Mouse (Mus musculus): ENCODE results near the gene Atf7. TPM values are rescaled to one million over a fixed set of nuclear protein-coding genes. Genes with fewer than 3 reads are reported as not detected.
A peak's percentile ranks its signal among the peaks of the same experiment; 100 is the strongest.
"Not testable (repeated sequence)": the region's sequence is repeated elsewhere in the genome, so short reads cannot be mapped to it uniquely, and the experiment has no call there.

The Atf7 gene
- polyA plus RNA-seq, 1 experiment from 2014 or later, result 40.6 TPM

GRCm38 (mm10) chr15:102608586-102608985 lies 16.7 kb downstream of the Atf7 start:
- not testable (repeated sequence) for H3K4me3 ChIP-seq (replicated peaks; ENCODE audit: low read length); ATAC-seq (ENCODE audit: insufficient read depth, low FRiP score); H3K27me3 ChIP-seq (ENCODE audit: control insufficient read depth, insufficient read depth, low read length); H3K4me1 ChIP-seq (ENCODE audit: control insufficient read depth, insufficient read depth, low read length); H3K36me3 ChIP-seq (ENCODE audit: control insufficient read depth, insufficient read depth, low read length); H3K9me3 ChIP-seq (replicated peaks; ENCODE audit: control insufficient read depth, low read length); H3K4me2 ChIP-seq (ENCODE audit: low read depth, low read length); H3K27ac ChIP-seq (ENCODE audit: low read length); H3K9ac ChIP-seq (ENCODE audit: low read length)
- WGBS, result 79% methylated on average over 1 of the region's 1 CpGs

- H3K4me3 ChIP-seq (replicated peaks; ENCODE audit: low read length), result no peak overlapping the region
- WGBS, result 39% methylated on average over 8 of the region's 8 CpGs
- H3K4me1 ChIP-seq (ENCODE audit: control insufficient read depth, insufficient read depth, low read length), result peaks cover 7% of the 10 kb centered on the region
- no peak for ATAC-seq (ENCODE audit: insufficient read depth, low FRiP score)
- no peaks in the 10 kb centered on the region; the same call in none of the 2 replicates for H3K36me3 ChIP-seq (ENCODE audit: control insufficient read depth, insufficient read depth, low read length)
- no peaks in the 10 kb centered on the region for H3K9me3 ChIP-seq (replicated peaks; ENCODE audit: control insufficient read depth, low read length)
- H3K27ac ChIP-seq (ENCODE audit: low read length), result 0 out of 2 replicates have a peak overlapping the region, but pooled peaks have one; percentile 19
- H3K9ac ChIP-seq (ENCODE audit: low read length), result no peak overlapping the region
- H3K4me2 ChIP-seq (ENCODE audit: low read depth, low read length), result peak overlapping the region; percentile 20
- no peaks in the 10 kb centered on the region for H3K27me3 ChIP-seq (ENCODE audit: control insufficient read depth, insufficient read depth, low read length)
Observed at GRCm38 (mm10) chr15:102593996-102594656, 31.1 kb downstream of the Atf7 start.

- H3K9ac ChIP-seq (ENCODE audit: low read length), result no peak overlapping the region
- peaks cover 7% of the 10 kb centered on the region for H3K4me1 ChIP-seq (ENCODE audit: control insufficient read depth, insufficient read depth, low read length)
- no peak overlapping the region for H3K4me3 ChIP-seq (replicated peaks; ENCODE audit: low read length)
- no peak overlapping the region for H3K4me2 ChIP-seq (ENCODE audit: low read depth, low read length)
- no peak for ATAC-seq (ENCODE audit: insufficient read depth, low FRiP score)
- no peak overlapping the region for H3K27ac ChIP-seq (ENCODE audit: low read length)
- WGBS, result 34% methylated on average over 1 of the region's 1 CpGs
- no peaks in the 10 kb centered on the region for H3K9me3 ChIP-seq (replicated peaks; ENCODE audit: control insufficient read depth, low read length)
- no peaks in the 10 kb centered on the region; the same call in none of the 2 replicates for H3K36me3 ChIP-seq (ENCODE audit: control insufficient read depth, insufficient read depth, low read length)
- no peaks in the 10 kb centered on the region for H3K27me3 ChIP-seq (ENCODE audit: control insufficient read depth, insufficient read depth, low read length)
Observed at GRCm38 (mm10) chr15:102592674-102593073, 32.6 kb downstream of the Atf7 start.

- no peak overlapping the region for H3K27ac ChIP-seq (ENCODE audit: low read length)
- H3K4me3 ChIP-seq (replicated peaks; ENCODE audit: low read length), result no peak overlapping the region
- H3K9me3 ChIP-seq (replicated peaks; ENCODE audit: control insufficient read depth, low read length), result no peaks in the 10 kb centered on the region
- WGBS, result 79% methylated on average over 1 of the region's 1 CpGs
- H3K4me2 ChIP-seq (ENCODE audit: low read depth, low read length), result no peak overlapping the region
- ATAC-seq (ENCODE audit: insufficient read depth, low FRiP score), result no peak
- no peak overlapping the region for H3K9ac ChIP-seq (ENCODE audit: low read length)
- no peaks in the 10 kb centered on the region; the same call in none of the 2 replicates for H3K36me3 ChIP-seq (ENCODE audit: control insufficient read depth, insufficient read depth, low read length)
- H3K4me1 ChIP-seq (ENCODE audit: control insufficient read depth, insufficient read depth, low read length), result peaks cover 7% of the 10 kb centered on the region
- H3K27me3 ChIP-seq (ENCODE audit: control insufficient read depth, insufficient read depth, low read length), result no peaks in the 10 kb centered on the region
Observed at GRCm38 (mm10) chr15:102590567-102590966, 34.7 kb downstream of the Atf7 start.

GRCm38 (mm10) chr15:102589826-102590225 lies 35.4 kb downstream of the Atf7 start:
- Histone ChIP-seq H3K4me1 (ENCODE audit: control insufficient read depth, insufficient read depth, low read length) (peaks cover 4% of the 10 kb centered on the region), H3K9me3 (replicated peaks; ENCODE audit: control insufficient read depth, low read length) (no peaks in the 10 kb centered on the region), H3K9ac (ENCODE audit: low read length) (no peak overlapping the region), H3K27ac (ENCODE audit: low read length) (no peak overlapping the region), H3K36me3 (ENCODE audit: control insufficient read depth, insufficient read depth, low read length) (no peaks in the 10 kb centered on the region; the same call in none of the 2 replicates), H3K27me3 (ENCODE audit: control insufficient read depth, insufficient read depth, low read length) (no peaks in the 10 kb centered on the region), H3K4me3 (replicated peaks; ENCODE audit: low read length) (no peak overlapping the region), H3K4me2 (ENCODE audit: low read depth, low read length) (no peak overlapping the region)
- ATAC-seq (ENCODE audit: insufficient read depth, low FRiP score), result no peak
- WGBS, result 91% methylated on average over 8 of the region's 8 CpGs

GRCm38 (mm10) chr15:102585501-102585900 lies 39.8 kb downstream of the Atf7 start:
- Histone ChIP-seq H3K4me3 (replicated peaks; ENCODE audit: low read length) (no peak overlapping the region), H3K9me3 (replicated peaks; ENCODE audit: control insufficient read depth, low read length) (no peaks in the 10 kb centered on the region), H3K27ac (ENCODE audit: low read length) (no peak overlapping the region), H3K36me3 (ENCODE audit: control insufficient read depth, insufficient read depth, low read length) (no peaks in the 10 kb centered on the region; the same call in 1 of the 2 replicates), H3K4me2 (ENCODE audit: low read depth, low read length) (no peak overlapping the region), H3K4me1 (ENCODE audit: control insufficient read depth, insufficient read depth, low read length) (no peaks in the 10 kb centered on the region), H3K27me3 (ENCODE audit: control insufficient read depth, insufficient read depth, low read length) (no peaks in the 10 kb centered on the region), H3K9ac (ENCODE audit: low read length) (no peak overlapping the region)
- WGBS, result 64% methylated on average over 5 of the region's 5 CpGs
- ATAC-seq (ENCODE audit: insufficient read depth, low FRiP score), result no peak

- H3K27me3 ChIP-seq (ENCODE audit: control insufficient read depth, insufficient read depth, low read length), result no peaks in the 10 kb centered on the region
- ATAC-seq (ENCODE audit: insufficient read depth, low FRiP score), result no peak
- H3K4me3 ChIP-seq (replicated peaks; ENCODE audit: low read length), result no peak overlapping the region
- no peaks in the 10 kb centered on the region for H3K36me3 ChIP-seq (ENCODE audit: control insufficient read depth, insufficient read depth, low read length)
- H3K4me1 ChIP-seq (ENCODE audit: control insufficient read depth, insufficient read depth, low read length), result no peaks in the 10 kb centered on the region
- no peak overlapping the region for H3K27ac ChIP-seq (ENCODE audit: low read length)
- H3K9ac ChIP-seq (ENCODE audit: low read length), result no peak overlapping the region
- H3K9me3 ChIP-seq (replicated peaks; ENCODE audit: control insufficient read depth, low read length), result no peaks in the 10 kb centered on the region
- 75% methylated on average over 8 of the region's 8 CpGs for WGBS
- no peak overlapping the region for H3K4me2 ChIP-seq (ENCODE audit: low read depth, low read length)
Observed at GRCm38 (mm10) chr15:102583708-102584383, 41.4 kb downstream of the Atf7 start.

- no peak overlapping the region for H3K4me3 ChIP-seq (replicated peaks; ENCODE audit: low read length)
- WGBS, result 86% methylated on average over 1 of the region's 1 CpGs
- no peaks in the 10 kb centered on the region for H3K9me3 ChIP-seq (replicated peaks; ENCODE audit: control insufficient read depth, low read length)
- H3K36me3 ChIP-seq (ENCODE audit: control insufficient read depth, insufficient read depth, low read length), result no peaks in the 10 kb centered on the region
- no peak for ATAC-seq (ENCODE audit: insufficient read depth, low FRiP score)
- H3K9ac ChIP-seq (ENCODE audit: low read length), result no peak overlapping the region
- 0 out of 2 replicates have a peak, but pooled peaks cover 3% of the 10 kb centered on the region for H3K4me1 ChIP-seq (ENCODE audit: control insufficient read depth, insufficient read depth, low read length)
- H3K27me3 ChIP-seq (ENCODE audit: control insufficient read depth, insufficient read depth, low read length), result no peaks in the 10 kb centered on the region
- no peak overlapping the region for H3K4me2 ChIP-seq (ENCODE audit: low read depth, low read length)
- H3K27ac ChIP-seq (ENCODE audit: low read length), result no peak overlapping the region
Observed at GRCm38 (mm10) chr15:102581205-102581604, 44.1 kb downstream of the Atf7 start.

- H3K4me3 ChIP-seq (replicated peaks; ENCODE audit: low read length), result no peak overlapping the region
- no peaks in the 10 kb centered on the region for H3K36me3 ChIP-seq (ENCODE audit: control insufficient read depth, insufficient read depth, low read length)
- H3K27ac ChIP-seq (ENCODE audit: low read length), result no peak overlapping the region
- H3K27me3 ChIP-seq (ENCODE audit: control insufficient read depth, insufficient read depth, low read length), result no peaks in the 10 kb centered on the region
- no peak overlapping the region for H3K4me2 ChIP-seq (ENCODE audit: low read depth, low read length)
- H3K9ac ChIP-seq (ENCODE audit: low read length), result no peak overlapping the region
- no peak for ATAC-seq (ENCODE audit: insufficient read depth, low FRiP score)
- 0 out of 2 replicates have a peak, but pooled peaks cover 3% of the 10 kb centered on the region for H3K4me1 ChIP-seq (ENCODE audit: control insufficient read depth, insufficient read depth, low read length)
- H3K9me3 ChIP-seq (replicated peaks; ENCODE audit: control insufficient read depth, low read length), result no peaks in the 10 kb centered on the region
- WGBS, result 80% methylated on average over 2 of the region's 2 CpGs
Observed at GRCm38 (mm10) chr15:102578351-102578750, 46.9 kb downstream of the Atf7 start.
